Mouse (Mus musculus): Measurements from ENCODE around the gene Fut11. TPM values are rescaled to one million over a fixed set of nuclear protein-coding genes. Genes with fewer than 3 reads are reported as not detected.

The Fut11 gene
- polyA plus RNA-seq, 1 experiment from 2014 or later: 23.1 TPM

DNA sequence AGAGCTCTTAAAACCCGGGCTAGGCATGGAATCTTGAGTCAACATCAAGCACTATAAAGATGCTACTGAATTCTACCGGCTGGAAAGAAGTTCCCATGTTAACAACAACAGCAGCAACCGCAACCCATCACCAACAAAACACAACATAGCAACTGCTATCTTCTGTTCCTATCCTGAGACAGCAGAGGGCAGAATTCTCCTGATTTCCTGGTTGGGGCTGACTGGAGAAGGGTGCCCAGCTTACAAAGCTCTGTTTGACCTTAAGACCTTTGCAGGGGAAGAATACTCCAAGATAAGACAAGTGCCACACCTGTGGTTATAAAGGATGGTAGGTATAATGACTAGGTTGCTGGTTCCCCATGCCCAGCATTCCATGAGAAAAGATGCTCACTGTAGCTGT lies 52.2 kb downstream of the Fut11 start:
- H3K36me3 ChIP-seq: peaks cover 12% of the 10 kb centered on the region; the same call in 1 of the 2 replicates
- 90% methylated on average over 3 of the region's 3 CpGs for WGBS
- H3K4me2 ChIP-seq (replicated peaks): no peak overlapping the region
- no peak overlapping the region for H3K9ac ChIP-seq (replicated peaks)
- ATAC-seq (replicated peaks): no peak
- H3K4me3 ChIP-seq: no peak overlapping the region
- H3K27ac ChIP-seq (replicated peaks): no peak overlapping the region
- H3K27me3 ChIP-seq: no peaks in the 10 kb centered on the region
- no peaks in the 10 kb centered on the region for H3K4me1 ChIP-seq
- H3K9me3 ChIP-seq: no peaks in the 10 kb centered on the region

GRCm38 (mm10) chr14:20748388-20748787 lies 53.6 kb downstream of the Fut11 start:
- Histone ChIP-seq H3K4me1 (no peaks in the 10 kb centered on the region), H3K4me2 (replicated peaks) (no peak overlapping the region), H3K9me3 (no peaks in the 10 kb centered on the region), H3K9ac (replicated peaks) (no peak overlapping the region), H3K27me3 (no peaks in the 10 kb centered on the region), H3K27ac (replicated peaks) (no peak overlapping the region), H3K36me3 (peaks cover 8% of the 10 kb centered on the region; the same call in 1 of the 2 replicates), H3K4me3 (no peak overlapping the region)
- 70% methylated on average over 4 of the region's 4 CpGs for WGBS
- no peak for ATAC-seq (replicated peaks)

DNA sequence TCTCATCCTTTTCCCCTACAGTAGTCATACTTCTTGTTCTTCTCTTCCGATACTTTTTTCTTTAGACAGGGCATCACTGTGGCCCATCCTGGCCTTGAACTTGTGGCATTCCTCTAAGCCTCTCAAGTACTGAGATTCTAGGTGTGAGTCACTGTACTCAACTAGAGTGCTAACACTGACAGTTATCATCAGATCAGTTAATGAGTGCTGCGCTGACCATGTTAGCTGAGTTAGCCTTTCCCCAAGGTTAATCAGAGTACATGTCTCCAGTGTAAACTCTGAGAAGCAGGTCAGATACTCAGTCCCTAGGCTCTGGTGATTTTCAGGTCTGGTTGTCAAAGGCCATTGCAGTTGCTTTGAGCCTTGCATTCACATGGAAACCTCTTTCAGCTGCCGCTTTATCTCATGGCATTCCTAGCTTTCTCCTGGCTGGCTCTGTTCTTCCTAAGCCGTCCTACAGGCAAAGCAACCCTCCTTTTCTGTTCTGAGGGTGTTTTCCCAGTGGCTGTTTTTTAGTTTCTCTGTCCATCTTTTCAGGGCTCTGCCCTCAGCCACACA lies 54.8 kb downstream of the Fut11 start:
- no peak overlapping the region for H3K27ac ChIP-seq (replicated peaks)
- 85% methylated on average over 4 of the region's 4 CpGs for WGBS
- H3K9me3 ChIP-seq: no peaks in the 10 kb centered on the region
- ATAC-seq (replicated peaks): no peak
- H3K9ac ChIP-seq (replicated peaks): no peak overlapping the region
- no peaks in the 10 kb centered on the region for H3K4me1 ChIP-seq
- H3K27me3 ChIP-seq: no peaks in the 10 kb centered on the region
- H3K4me3 ChIP-seq: no peak overlapping the region
- 0 out of 2 replicates have a peak, but pooled peaks cover 2% of the 10 kb centered on the region for H3K36me3 ChIP-seq
- H3K4me2 ChIP-seq (replicated peaks): no peak overlapping the region

DNA sequence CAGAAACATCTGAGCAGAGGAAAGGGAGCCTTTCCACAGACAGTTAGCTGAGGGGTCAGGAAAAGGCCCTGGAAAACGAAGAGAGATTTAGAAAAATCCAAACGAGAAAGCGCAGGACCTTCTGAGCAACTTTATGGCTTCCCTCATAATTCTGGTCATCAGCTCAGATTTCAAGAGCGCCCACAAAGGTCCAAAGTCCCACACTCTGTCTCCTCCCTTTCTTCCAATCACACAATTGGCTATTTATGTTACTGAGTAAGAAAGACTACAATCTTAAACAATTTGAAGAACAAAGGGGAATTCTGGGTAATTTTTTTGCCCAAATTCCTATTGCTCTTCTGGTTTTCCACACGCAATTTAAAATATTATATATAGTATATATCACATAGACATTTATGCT lies 55.7 kb downstream of the Fut11 start:
- H3K4me2 ChIP-seq (replicated peaks): no peak overlapping the region
- H3K4me1 ChIP-seq: no peaks in the 10 kb centered on the region
- no peak overlapping the region for H3K4me3 ChIP-seq
- H3K27me3 ChIP-seq: no peaks in the 10 kb centered on the region
- no peak overlapping the region for H3K9ac ChIP-seq (replicated peaks)
- ATAC-seq (replicated peaks): no peak
- H3K27ac ChIP-seq (replicated peaks): no peak overlapping the region
- no peaks in the 10 kb centered on the region for H3K9me3 ChIP-seq
- WGBS: 92% methylated on average over 5 of the region's 5 CpGs
- peaks cover 9% of the 10 kb centered on the region for H3K36me3 ChIP-seq

Small RNA genes within 50 kb of the gene (microRNA-seq; reads per million reads assigned to microRNA genes)
- 1.1 reads per million for gene Mir6946

Other genes starting within 250 kb of the Fut11 start
- 2.1 and 3.0 TPM in 2 replicates for gene Cfap70, start 242.7 kb upstream of the Fut11 start, polyA plus RNA-seq (2015; fragmentation: Nextera tagmentation; extraction: Ambion mirVana)
- gene Anxa7, start 214.8 kb upstream of the Fut11 start, polyA plus RNA-seq (2015; fragmentation: Nextera tagmentation; extraction: Ambion mirVana): 14.1 and 15.8 TPM in 2 replicates
- gene Mss51, start 198.1 kb upstream of the Fut11 start, polyA plus RNA-seq (2015; fragmentation: Nextera tagmentation; extraction: Ambion mirVana): 0.62 and 0.84 TPM in 2 replicates
- gene Ppp3cb, start 148.4 kb upstream of the Fut11 start, polyA plus RNA-seq (2015; fragmentation: Nextera tagmentation; extraction: Ambion mirVana): 79.6 and 89.0 TPM in 2 replicates
- 9.0 and 10.1 TPM in 2 replicates for gene Usp54, start 53.9 kb upstream of the Fut11 start, polyA plus RNA-seq (2015; fragmentation: Nextera tagmentation; extraction: Ambion mirVana)
- gene Myoz1, start 38.4 kb upstream of the Fut11 start, polyA plus RNA-seq (2015; fragmentation: Nextera tagmentation; extraction: Ambion mirVana): not detected in 2 replicates
- 0.11 and 0.17 TPM in 2 replicates for gene Synpo2l, start 26.6 kb upstream of the Fut11 start, polyA plus RNA-seq (2015; fragmentation: Nextera tagmentation; extraction: Ambion mirVana)
- gene Sec24c, start 20.7 kb upstream of the Fut11 start, polyA plus RNA-seq (2015; fragmentation: Nextera tagmentation; extraction: Ambion mirVana): 83.9 and 85.5 TPM in 2 replicates
- 213 TPM in 2 replicates for gene Chchd1, start 8.0 kb downstream of the Fut11 start, polyA plus RNA-seq (2015; fragmentation: Nextera tagmentation; extraction: Ambion mirVana)
- 46.1 and 47.1 TPM in 2 replicates for gene Zswim8, start 12.6 kb downstream of the Fut11 start, polyA plus RNA-seq (2015; fragmentation: Nextera tagmentation; extraction: Ambion mirVana)
- 15.7 and 16.9 TPM in 2 replicates for gene Ndst2, start 39.6 kb downstream of the Fut11 start, polyA plus RNA-seq (2015; fragmentation: Nextera tagmentation; extraction: Ambion mirVana)
- 86.8 and 95.6 TPM in 2 replicates for gene Camk2g, start 99.1 kb downstream of the Fut11 start, polyA plus RNA-seq (2015; fragmentation: Nextera tagmentation; extraction: Ambion mirVana)
- 0.27 and 0.28 TPM in 2 replicates for gene Plau, start 141.7 kb downstream of the Fut11 start, polyA plus RNA-seq (2015; fragmentation: Nextera tagmentation; extraction: Ambion mirVana)
- 9.0 and 10.9 TPM in 2 replicates for gene Vcl, start 234.4 kb downstream of the Fut11 start, polyA plus RNA-seq (2015; fragmentation: Nextera tagmentation; extraction: Ambion mirVana)